Comparison of ENCODE assay signal across 19 mouse cellular contexts in genomic region chr12:59205571-59205970, GRCm38 (mm10).
"Had no signal": no experiment of that assay in that cellular context is flagged by ENCODE, and none has a peak within 500 bp of the region (broad histone marks: within the 10 kb centered on the region; RNA-seq: fewer than 3 reads in every experiment).

No protein-coding gene starts in this region.

- H3K27ac ChIP-seq: kidney, postnatal 0 days; layer of hippocampus, adult 2 months; left cerebral cortex, adult 2 months; liver, embryonic 13.5 days; midbrain, embryonic 13.5 days; stomach, postnatal 0 days had no signal

- DNase-seq: kidney, adult 2 months; kidney, postnatal 25 days; layer of hippocampus, adult 9-11 months; layer of hippocampus, postnatal 36 days; liver, embryonic 13.5 days; lung, adult 2 months; lung, postnatal 14 days; lung, postnatal 4 days; right cerebral cortex, adult 18-20 months; right cerebral cortex, postnatal 14 days; right cerebral cortex, postnatal 4 days; thymus, adult 2 months; thymus, postnatal 14 days; thymus, postnatal 4 days had no signal

- H3K4me3 ChIP-seq: layer of hippocampus, adult 2 months; left cerebral cortex, adult 2 months; liver, embryonic 13.5 days; midbrain, embryonic 13.5 days had no signal

- H3K4me2 ChIP-seq: liver, embryonic 13.5 days; midbrain, embryonic 13.5 days had no signal

- H3K27me3 ChIP-seq: liver, embryonic 13.5 days; midbrain, embryonic 13.5 days had no signal

- H3K4me1 ChIP-seq: midbrain, embryonic 13.5 days had no signal

- ATAC-seq: midbrain, embryonic 13.5 days had no signal

- H3K9ac ChIP-seq: liver, embryonic 13.5 days; midbrain, embryonic 13.5 days had no signal

- H3K9me3 ChIP-seq: liver, embryonic 13.5 days; midbrain, embryonic 13.5 days had no signal
